Mouse (Mus musculus): ENCODE measurements around the gene Tsen34.
"Not testable (repeated sequence)": the region's sequence is repeated elsewhere in the genome, so short reads cannot be mapped to it uniquely, and the experiment has no call there.

Gene Tsen34

DNA sequence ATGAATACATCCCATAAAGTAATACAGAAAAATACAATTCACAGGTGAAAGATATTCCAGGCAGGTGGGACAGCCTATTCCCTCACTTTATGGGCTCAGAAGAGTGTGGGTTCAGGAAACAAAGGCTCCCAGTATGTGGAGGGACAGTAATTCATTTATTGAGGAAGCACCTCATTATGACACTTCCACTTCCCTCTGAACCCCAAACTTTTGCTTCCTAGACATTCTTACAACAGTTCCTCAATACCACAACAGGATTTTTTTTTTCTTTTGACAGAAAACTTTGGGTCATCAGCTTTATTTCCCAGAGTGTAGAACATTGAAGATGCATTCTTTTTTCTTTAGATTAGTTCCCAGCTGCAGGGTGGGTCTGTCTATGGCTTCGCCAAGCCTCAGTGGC lies 40.0 kb downstream of the Tsen34 start:
- not testable (repeated sequence) for DNase-seq (ENCODE audit: low spot score)
